Mouse (Mus musculus): ENCODE data around the gene Gm572.

- TF ChIP-seq CTCF (IDR thresholded peaks at IDR 0.05; ENCODE audit: control insufficient read depth, insufficient read depth, insufficient read length) = no peak
- no peak for TF ChIP-seq CEBPB (IDR thresholded peaks at IDR 0.05; ENCODE audit: low read depth)
- TF ChIP-seq FOSL1 (IDR thresholded peaks at IDR 0.05; ENCODE audit: insufficient read depth, low read length, poor library complexity, severe bottlenecking) = no peak
- no peak for TF ChIP-seq USF1 (IDR thresholded peaks at IDR 0.05; ENCODE audit: low read depth)
- TF ChIP-seq MAX (IDR thresholded peaks at IDR 0.05) = no peak
- TF ChIP-seq MYOD1 (IDR thresholded peaks at IDR 0.05; ENCODE audit: control insufficient read depth, insufficient read length, low read depth) = no peak
- TF ChIP-seq MYOG (IDR thresholded peaks at IDR 0.05; ENCODE audit: control insufficient read depth, extremely low read depth, insufficient read length) = no peak
These were observed 41.2 kb upstream of the Gm572 start for GRCm38 (mm10) chr4:148601871-148602270.
